Mouse (Mus musculus) brain, embryonic 14.5 days (tissue): ENCODE measurements around the gene Mlf2.

Experiments
- CTCF ChIP-seq: fragments of 200-500 bp; IDR thresholded peaks from 2 replicates; pipeline ENCODE4 v1.5.1; 2012; ENCODE audit warnings: inconsistent platforms, mild to moderate bottlenecking, moderate library complexity, borderline replicate concordance; ENCODE audit not compliant: insufficient read depth, insufficient read length; ENCODE audit errors: extremely low read depth
- POLR2A ChIP-seq: fragments of 200-500 bp; IDR thresholded peaks from 2 replicates; pipeline ENCODE4 v1.6.1; 2012; ENCODE audit warnings: mild to moderate bottlenecking, inconsistent platforms, borderline replicate concordance; ENCODE audit not compliant: poor library complexity, insufficient read depth, insufficient read length, severe bottlenecking; ENCODE audit errors: extremely low read depth

GRCm38 (mm10) chr6:124966466-124967118 lies 35.4 kb downstream of the Mlf2 start:
- TF ChIP-seq POLR2A (no peak), CTCF (peak; percentile 27; the same call in 1 of the 2 replicates)
